Mouse (Mus musculus): ENCODE data around the gene Dok4.
"Not testable (repeated sequence)": the region's sequence is repeated elsewhere in the genome, so short reads cannot be mapped to it uniquely, and the experiment has no call there.

The Dok4 gene

DNA sequence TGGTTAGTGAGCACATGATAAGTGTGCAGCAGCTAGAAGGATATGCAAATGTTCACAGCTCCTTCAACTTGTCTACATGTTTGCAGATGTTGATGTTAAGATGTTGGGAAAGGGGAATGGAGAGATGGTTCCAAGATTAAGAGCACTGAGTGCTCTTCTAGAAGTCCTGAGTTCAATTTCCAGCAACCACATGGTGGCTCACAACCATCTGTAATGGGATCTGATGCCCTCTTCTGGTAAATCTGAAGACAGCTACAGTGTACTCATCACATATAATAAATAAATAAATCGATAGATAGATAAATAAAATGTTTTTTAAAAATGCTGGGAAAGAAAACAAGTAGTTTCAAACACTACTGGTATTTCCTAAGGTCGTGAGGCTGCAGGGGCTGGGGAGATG lies 34.9 kb downstream of the Dok4 start:
- no peak for DNase-seq (ENCODE audit: low read depth, low spot score)

GRCm38 (mm10) chr8:94838600-94838999 lies 37.5 kb downstream of the Dok4 start:
- no peak for DNase-seq (ENCODE audit: low read depth, low spot score)

GRCm38 (mm10) chr8:94837662-94838574 lies 38.2 kb downstream of the Dok4 start, which contains the start of the genes Coq9 and Ciapin1:
TSS of gene Coq9 (plus strand) at chr8:94838321.
TSS of gene Ciapin1 (minus strand) at chr8:94838358.
- DNase-seq (ENCODE audit: low read depth, low spot score): peak; percentile 96

DNA sequence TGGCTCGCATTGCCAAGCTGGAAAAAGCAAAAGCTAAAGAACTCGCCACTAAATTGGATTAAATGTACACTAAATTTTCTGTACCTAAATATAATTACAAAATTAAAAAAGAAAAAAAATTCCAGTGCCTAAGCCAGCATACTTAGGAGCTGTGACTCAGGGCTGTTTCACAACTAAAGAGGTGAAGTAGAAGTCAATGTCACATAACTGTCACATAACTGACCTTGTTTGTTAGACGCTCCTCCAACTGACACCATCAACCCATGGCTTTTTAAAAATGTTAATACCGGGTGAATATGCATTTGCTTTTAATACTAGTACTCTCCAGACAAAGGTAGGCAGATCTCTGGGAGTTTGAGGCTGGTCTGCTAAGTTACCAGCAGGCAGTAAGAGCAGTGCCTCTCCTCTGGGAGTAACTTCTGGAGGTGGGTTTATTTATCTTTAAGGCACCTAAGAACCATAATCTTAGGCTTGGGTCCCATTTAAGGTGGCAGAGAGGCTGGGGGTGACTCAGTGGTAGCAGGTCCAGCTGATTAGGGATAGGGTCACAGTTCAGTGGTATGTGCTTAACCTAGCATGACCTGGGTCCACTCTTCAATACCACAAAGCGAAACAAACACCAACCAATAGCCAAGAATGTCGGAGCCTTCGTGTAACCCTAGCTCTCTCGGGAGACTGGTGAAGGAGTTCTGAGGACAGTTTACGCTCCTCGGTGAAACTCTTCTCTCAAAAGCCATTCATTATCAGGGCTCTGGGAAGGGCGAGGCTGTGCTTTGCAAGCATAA lies 39.5 kb downstream of the Dok4 start:
- DNase-seq (ENCODE audit: low read depth, low spot score): no peak

DNA sequence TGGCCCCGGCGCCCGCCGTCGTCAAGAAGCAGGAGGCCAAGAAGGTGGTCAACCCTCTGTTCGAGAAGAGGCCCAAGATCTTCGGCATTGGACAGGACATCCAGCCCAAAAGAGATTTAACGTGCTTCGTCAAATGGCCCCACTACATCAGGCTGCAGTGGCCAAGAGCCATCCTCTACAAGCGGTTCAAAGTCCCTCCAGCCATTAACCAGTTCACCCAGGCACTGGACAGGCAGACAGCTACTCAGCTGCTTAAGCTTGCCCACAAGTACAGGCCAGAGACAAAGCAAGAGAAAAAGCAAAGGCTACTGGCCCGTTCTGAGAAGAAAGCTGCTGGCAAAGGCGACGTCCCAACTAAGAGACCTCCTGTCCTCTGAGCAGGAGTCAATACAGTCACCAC lies 40.4 kb downstream of the Dok4 start:
- not testable (repeated sequence) for DNase-seq (ENCODE audit: low read depth, low spot score)

- DNase-seq (ENCODE audit: low read depth, low spot score): not testable (repeated sequence)
Observed at GRCm38 (mm10) chr8:94833901-94834405, 42.2 kb downstream of the Dok4 start.

GRCm38 (mm10) chr8:94828284-94828683 lies 47.8 kb downstream of the Dok4 start:
- no peak for DNase-seq (ENCODE audit: low read depth, low spot score)

GRCm38 (mm10) chr8:94826210-94826609 lies 49.9 kb downstream of the Dok4 start:
- DNase-seq (ENCODE audit: low read depth, low spot score): no peak

DNA sequence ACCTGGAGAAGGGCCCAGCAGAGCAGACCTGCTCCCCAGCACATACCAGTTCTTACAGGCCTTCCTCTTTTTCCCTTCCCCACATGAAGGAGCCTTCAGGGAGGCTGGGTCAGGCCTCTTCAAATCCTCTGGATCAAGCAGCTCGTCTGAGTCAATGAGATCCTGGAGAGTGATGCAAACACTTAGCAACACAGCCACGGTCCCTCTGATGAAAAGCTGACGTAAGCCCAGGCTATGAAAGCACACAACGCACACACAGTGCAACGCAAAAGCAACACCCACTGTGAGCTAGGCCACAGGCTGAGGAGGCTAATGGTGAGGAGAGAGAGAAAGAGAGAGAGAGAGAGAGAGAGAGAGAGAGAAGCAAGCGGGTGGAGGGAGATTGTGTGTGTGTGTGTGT lies 51.0 kb downstream of the Dok4 start:
- no peak for DNase-seq (ENCODE audit: low read depth, low spot score)

DNA sequence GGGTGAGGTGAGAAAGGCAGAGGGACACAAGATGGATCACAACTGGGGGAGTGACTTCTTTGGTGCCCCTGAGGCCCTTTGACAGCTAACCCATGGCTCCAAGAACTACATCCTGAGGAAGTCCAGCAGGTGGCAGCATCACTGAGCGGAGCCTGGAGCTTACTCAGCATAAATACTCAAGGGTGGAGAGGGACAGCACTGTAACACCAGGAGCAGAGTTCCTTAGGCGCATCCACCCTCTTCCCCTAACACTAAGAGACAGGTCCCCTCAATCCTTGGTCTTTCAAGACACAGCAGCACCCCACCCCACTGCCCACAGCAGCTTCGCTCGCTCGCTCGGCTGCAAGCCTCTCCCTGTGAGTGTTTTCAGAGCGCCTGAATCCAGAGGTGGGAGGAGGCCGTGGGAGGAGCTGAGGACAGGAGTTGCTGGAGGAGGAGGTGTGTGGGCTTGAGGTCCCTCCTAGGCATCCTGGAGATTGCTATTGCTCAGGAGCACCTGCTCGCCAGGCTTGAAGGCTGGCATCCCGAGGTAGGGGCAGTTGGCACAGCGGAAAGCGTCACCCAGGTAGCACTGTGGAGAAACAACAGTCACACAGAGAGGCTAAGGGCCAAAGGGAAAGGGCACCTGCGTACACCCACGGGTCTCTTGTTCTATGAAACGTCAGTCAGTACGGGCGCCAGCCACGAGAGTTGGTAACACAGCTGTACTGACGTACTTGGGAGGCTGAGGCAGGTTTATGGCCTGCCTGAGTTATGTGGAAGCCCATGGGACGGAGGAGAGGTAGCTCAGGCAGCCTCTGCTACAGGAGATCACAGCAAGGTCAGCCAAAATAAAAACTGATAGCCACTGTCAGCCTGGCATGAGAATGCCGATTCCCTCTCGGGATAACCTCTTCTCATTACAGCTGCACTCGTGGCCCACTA lies 53.2 kb downstream of the Dok4 start:
- peak; percentile 65 for DNase-seq (ENCODE audit: low read depth, low spot score)

DNA sequence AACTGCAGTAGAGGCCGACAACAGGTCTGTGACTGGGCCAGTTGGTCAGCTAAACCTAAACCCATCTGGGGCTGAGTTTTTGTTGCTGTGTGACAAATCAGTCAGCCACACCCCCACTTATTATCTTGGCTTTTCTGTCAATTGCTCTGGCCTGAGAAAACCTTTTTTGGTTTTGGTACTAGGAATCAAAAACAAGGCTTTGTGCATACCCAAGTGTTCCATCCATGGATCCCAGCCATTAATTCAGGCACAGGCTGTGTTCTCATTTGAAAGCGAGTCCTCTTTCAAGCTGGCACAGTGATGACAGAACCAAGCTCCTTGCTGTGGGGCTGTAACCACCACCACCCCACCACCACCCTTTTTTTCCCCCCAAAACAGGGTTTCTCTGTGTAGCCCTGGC lies 54.7 kb downstream of the Dok4 start:
- no peak for DNase-seq (ENCODE audit: low read depth, low spot score)

- DNase-seq (ENCODE audit: low read depth, low spot score): no peak
Observed at GRCm38 (mm10) chr8:94820553-94820952, 55.6 kb downstream of the Dok4 start.

GRCm38 (mm10) chr8:94819671-94820179 lies 56.4 kb downstream of the Dok4 start:
- no peak for DNase-seq (ENCODE audit: low read depth, low spot score)

DNA sequence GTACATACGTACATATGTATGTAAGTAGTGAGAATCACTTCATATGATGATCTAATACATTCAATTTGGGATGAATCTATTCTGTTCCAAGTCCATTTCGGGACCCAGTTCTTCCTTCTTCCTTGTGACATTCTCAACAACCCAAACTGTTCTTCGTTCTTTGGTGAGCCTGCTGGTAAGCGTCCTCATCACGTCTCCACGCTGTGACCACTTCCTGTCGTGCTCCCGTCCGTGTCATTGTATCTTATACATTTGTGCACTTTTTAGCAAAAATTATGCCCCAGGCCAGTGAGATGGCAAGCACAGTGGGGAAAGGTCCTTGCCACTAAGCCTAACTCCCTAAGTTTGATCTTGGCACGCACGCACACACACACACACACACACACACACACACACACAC lies 58.2 kb downstream of the Dok4 start:
- DNase-seq (ENCODE audit: low read depth, low spot score): no peak

DNA sequence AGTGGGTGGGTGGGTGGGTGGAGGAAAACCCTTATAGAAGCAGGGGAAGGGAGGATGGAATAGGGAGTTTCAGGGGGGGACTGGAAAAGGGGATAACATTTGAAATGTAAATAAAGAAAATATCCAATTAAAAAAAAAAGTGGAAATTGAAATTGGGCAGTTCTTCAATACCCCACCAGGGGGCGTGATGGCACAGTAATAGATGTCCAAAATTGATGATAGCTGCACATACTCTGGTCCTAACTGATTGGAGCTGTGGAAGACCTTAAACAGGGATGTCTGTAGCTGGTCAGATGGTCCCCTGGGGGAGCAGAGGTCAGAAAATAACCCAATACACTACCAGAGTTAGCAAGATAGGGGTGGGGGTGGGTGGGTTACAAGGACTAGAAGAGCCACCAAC lies 61.6 kb downstream of the Dok4 start:
- no peak for DNase-seq (ENCODE audit: low read depth, low spot score)
